Mouse (Mus musculus) kidney, adult 2 months (tissue): ENCODE data around the gene Cyp27b1.

Source experiments
- CTCF ChIP-seq: fragments of 200-500 bp; conservative IDR thresholded peaks from 2 replicates; pipeline ENCODE4 v1.5.1; 2011; ENCODE audit warnings: low read depth, mild to moderate bottlenecking, control low read depth, low read length, moderate library complexity, mixed read lengths; ENCODE audit not compliant: insufficient read depth, insufficient read length
- POLR2A ChIP-seq: fragments of 200-500 bp; IDR thresholded peaks from one replicate; pipeline ENCODE4 v1.6.1; 2011; ENCODE audit warnings: low read depth, low read length, control low read depth

- TF ChIP-seq CTCF (no peak), POLR2A (peak; percentile 5)
Measured at GRCm38 (mm10) chr10:127063239-127063872, 15.3 kb downstream of the Cyp27b1 start, which contains the start of gene Cdk4.
